Mouse (Mus musculus): Measurements from ENCODE around the gene Wdcp.

DNA sequence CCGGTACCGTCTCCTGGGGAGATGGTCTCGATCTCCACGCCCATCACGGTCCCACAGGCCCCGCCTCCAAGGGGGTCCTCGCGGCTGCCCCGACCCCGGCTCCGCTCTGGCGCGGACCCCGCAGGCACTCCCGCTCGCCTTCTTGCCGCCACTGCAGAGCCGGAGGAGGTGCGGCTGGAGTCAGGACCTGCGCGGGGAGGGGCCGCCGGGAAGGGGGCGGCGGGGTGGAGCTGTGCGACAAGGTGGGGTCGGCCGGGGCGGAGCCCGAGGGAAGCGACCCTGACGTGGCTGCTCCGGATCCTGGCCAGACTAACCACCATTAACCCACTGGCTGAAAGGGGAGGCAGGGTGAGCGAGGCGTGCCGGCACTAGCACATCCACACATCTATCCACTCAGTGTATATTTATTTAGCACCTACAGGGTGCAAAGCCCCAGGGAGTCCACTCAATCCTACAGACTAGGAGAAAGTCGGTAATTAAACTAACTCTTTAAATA lies 1.7 kb upstream of the Wdcp start, which contains the start of gene Fkbp1b:
- TF ChIP-seq CTCF (IDR thresholded peaks at IDR 0.05; ENCODE audit: low read depth, low read length) (no peak), POLR2A (IDR thresholded peaks at IDR 0.05; ENCODE audit: extremely low read depth, insufficient read depth, low read length) (no peak)

All from liver, adult 2 months (tissue).